Mouse (Mus musculus) kidney, postnatal 0 days (tissue): ENCODE measurements at regions not wholly inside any gene's neighbourhood (a gene's known extent, or its start where the extent isn't known, plus 50 kb on each side); places are given as distances from the start of the nearest gene placed in this dataset.

Experiments
- ATAC-seq: fragments of 200-750 bp; cut with Nextera tagmentation; replicated peaks from 2 replicates; pipeline ENCODE4 v1.8.0; 2017; ENCODE audit warnings: low read depth, moderate number of reproducible peaks, moderate TSS enrichment, moderate library complexity; ENCODE audit not compliant: low FRiP score
- DNase-seq: peaks from one replicate; pipeline ENCODE4 v3.0.0-alpha.2; 2016; ENCODE audit warnings: low spot score
- H3K27ac ChIP-seq: fragments of 300-500 bp; sonication (generic); 2 replicates; pipeline ENCODE4 v1.5.1; 2014; ENCODE audit warnings: mild to moderate bottlenecking
- H3K27me3 ChIP-seq: fragments of 300-500 bp; sonication (generic); 2 replicates; pipeline ENCODE4 v1.6.1; 2014; ENCODE audit warnings: low read length, mixed read lengths; ENCODE audit not compliant: insufficient read depth
- H3K36me3 ChIP-seq: fragments of 300-500 bp; sonication (generic); 2 replicates; pipeline ENCODE4 v1.6.1; 2014; ENCODE audit warnings: low read length, mixed read lengths; ENCODE audit not compliant: insufficient read depth
- H3K4me1 ChIP-seq: fragments of 300-500 bp; sonication (generic); replicated peaks from 2 replicates; pipeline ENCODE4 v1.6.1; 2014; ENCODE audit warnings: antibody characterized with exemption, low read length, mixed read lengths; ENCODE audit not compliant: insufficient read depth
- H3K4me2 ChIP-seq: fragments of 300-500 bp; sonication (generic); 2 replicates; pipeline ENCODE4 v1.6.1; 2014; ENCODE audit warnings: mild to moderate bottlenecking, low read length, moderate library complexity, mixed read lengths
- H3K4me3 ChIP-seq: fragments of 300-500 bp; sonication (generic); replicated peaks from 2 replicates; pipeline ENCODE4 v1.5.1; 2014; ENCODE audit warnings: low read depth, low read length
- H3K9ac ChIP-seq: fragments of 300-500 bp; sonication (generic); 2 replicates; pipeline ENCODE4 v1.6.1; 2014; ENCODE audit warnings: low read depth, low read length
- H3K9me3 ChIP-seq: fragments of 300-500 bp; sonication (generic); replicated peaks from 2 replicates; pipeline ENCODE4 v1.6.1; 2016; ENCODE audit warnings: low read length, inconsistent platforms, mixed read lengths
- CTCF ChIP-seq: IDR thresholded peaks from 2 replicates; pipeline ENCODE4 v1.5.1; 2016; ENCODE audit warnings: antibody characterized with exemption, low read depth, mild to moderate bottlenecking, moderate library complexity
- WGBS: fragments of 180-500 bp; shearing (Covaris S2); extraction: QIAGEN DNeasy Blood & Tissue Kit; methylation state at CpG from one replicate; pipeline ENCODE4 v1.1.7; 2014; 5-methylcytosine and 5-hydroxymethylcytosine counted together

- DNase-seq (no peak), ATAC-seq (no peak)
- no peaks in the 10 kb centered on the region for H3K9me3 ChIP-seq
- no peak overlapping the region for H3K9ac ChIP-seq
- no peak overlapping the region for H3K27ac ChIP-seq
- H3K27me3 ChIP-seq: no peaks in the 10 kb centered on the region
- no peaks in the 10 kb centered on the region for H3K4me1 ChIP-seq
- no peak for TF ChIP-seq CTCF
- H3K36me3 ChIP-seq: no peaks in the 10 kb centered on the region
- no peak overlapping the region for H3K4me3 ChIP-seq
- 79% methylated on average over 7 of the region's 7 CpGs for WGBS
- H3K4me2 ChIP-seq: no peak overlapping the region
Observed at GRCm38 (mm10) chr2:137598136-137598535, 481.7 kb upstream of the Jag1 start.

GRCm38 (mm10) chr2:137594509-137594908 lies 478.1 kb upstream of the Jag1 start:
- ATAC-seq (no peak), DNase-seq (no peak)
- no peak for TF ChIP-seq CTCF
- 85% methylated on average over 4 of the region's 4 CpGs for WGBS
- Histone ChIP-seq H3K4me3 (no peak overlapping the region), H3K27ac (no peak overlapping the region), H3K9ac (no peak overlapping the region), H3K27me3 (no peaks in the 10 kb centered on the region), H3K9me3 (no peaks in the 10 kb centered on the region), H3K4me1 (no peaks in the 10 kb centered on the region), H3K4me2 (no peak overlapping the region), H3K36me3 (no peaks in the 10 kb centered on the region)

GRCm38 (mm10) chr2:137591551-137591950 lies 475.1 kb upstream of the Jag1 start:
- no peak for TF ChIP-seq CTCF
- WGBS: 83% methylated on average over 1 of the region's 1 CpGs
- Histone ChIP-seq H3K27me3 (no peaks in the 10 kb centered on the region), H3K4me3 (no peak overlapping the region), H3K9me3 (no peaks in the 10 kb centered on the region), H3K9ac (no peak overlapping the region), H3K36me3 (no peaks in the 10 kb centered on the region), H3K27ac (no peak overlapping the region), H3K4me2 (no peak overlapping the region), H3K4me1 (no peaks in the 10 kb centered on the region)
- no peak for DNase-seq
- no peak for ATAC-seq

- H3K4me2 ChIP-seq: no peak overlapping the region
- peak; percentile 34 for DNase-seq
- H3K27ac ChIP-seq: 0 out of 2 replicates have a peak overlapping the region, but pooled peaks have one; percentile 0
- no peak overlapping the region for H3K9ac ChIP-seq
- no peaks in the 10 kb centered on the region for H3K36me3 ChIP-seq
- H3K27me3 ChIP-seq: no peaks in the 10 kb centered on the region
- WGBS: 19% methylated on average over 2 of the region's 2 CpGs
- no peaks in the 10 kb centered on the region for H3K9me3 ChIP-seq
- no peak for ATAC-seq
- no peak for TF ChIP-seq CTCF
- H3K4me3 ChIP-seq: no peak overlapping the region
- no peaks in the 10 kb centered on the region for H3K4me1 ChIP-seq
Observed at GRCm38 (mm10) chr2:137581491-137581890, 465.0 kb upstream of the Jag1 start.

GRCm38 (mm10) chr2:137575750-137576149 lies 459.3 kb upstream of the Jag1 start:
- Histone ChIP-seq H3K27me3 (no peaks in the 10 kb centered on the region), H3K4me3 (no peak overlapping the region), H3K4me2 (no peak overlapping the region), H3K4me1 (no peaks in the 10 kb centered on the region), H3K36me3 (no peaks in the 10 kb centered on the region), H3K9ac (no peak overlapping the region), H3K9me3 (no peaks in the 10 kb centered on the region), H3K27ac (no peak overlapping the region)
- no peak for TF ChIP-seq CTCF
- ATAC-seq: no peak
- DNase-seq: no peak
- 73% methylated on average over 3 of the region's 3 CpGs for WGBS

- H3K27ac ChIP-seq: no peak overlapping the region
- H3K9me3 ChIP-seq: no peaks in the 10 kb centered on the region
- H3K36me3 ChIP-seq: no peaks in the 10 kb centered on the region
- H3K4me3 ChIP-seq: no peak overlapping the region
- no peak overlapping the region for H3K9ac ChIP-seq
- ATAC-seq: no peak
- H3K4me1 ChIP-seq: no peaks in the 10 kb centered on the region
- TF ChIP-seq CTCF: no peak
- no peak overlapping the region for H3K4me2 ChIP-seq
- 46% methylated on average over 4 of the region's 4 CpGs for WGBS
- DNase-seq: peak; percentile 15
- no peaks in the 10 kb centered on the region for H3K27me3 ChIP-seq
Observed at GRCm38 (mm10) chr2:137574845-137575449, 458.5 kb upstream of the Jag1 start.

GRCm38 (mm10) chr2:137571146-137571545 lies 454.7 kb upstream of the Jag1 start:
- Histone ChIP-seq H3K36me3 (no peaks in the 10 kb centered on the region), H3K9ac (no peak overlapping the region), H3K27me3 (no peaks in the 10 kb centered on the region), H3K4me3 (no peak overlapping the region), H3K4me2 (no peak overlapping the region), H3K27ac (no peak overlapping the region), H3K9me3 (no peaks in the 10 kb centered on the region), H3K4me1 (no peaks in the 10 kb centered on the region)
- DNase-seq: no peak
- no peak for ATAC-seq
- no peak for TF ChIP-seq CTCF
- WGBS: 83% methylated on average over 1 of the region's 1 CpGs
